Mouse (Mus musculus) gastrocnemius, postnatal 14 days (tissue): ENCODE results near the gene Ttc6. TPM values are rescaled to one million over a fixed set of nuclear protein-coding genes. Genes with fewer than 3 reads are reported as not detected.

Source experiments
- DNase-seq: peaks from one replicate; pipeline ENCODE4 v3.0.0; 2021; ENCODE audit warnings: mixed read lengths
- intact Hi-C: fragments of 180-260 bp; cut with DNase I; formaldehyde crosslinking; loops from one replicate; pipeline ENCODE4 v1.15.1; 2025; ENCODE audit warnings: low total_unique reads
- total RNA-seq, 2 experiments: library from RNA; stranded (reverse); gene quantifications; 2 replicates each; pipeline ENCODE4 v1.2.3; 2021

Ttc6 gene
- total RNA-seq, 2 experiments from 2014 or later: not detected

- DNase-seq: no peak
- intact Hi-C loops: loop anchor here (5.0 kb wide), 1 partner anchor 263 kb away; no protein-coding TSS in a partner anchor
These were observed 19.1 kb upstream of the Ttc6 start for GRCm38 (mm10) chr12:57544641-57545370.

- intact Hi-C loops: loop anchor here (5.0 kb wide), 1 partner anchor 263 kb away; no protein-coding TSS in a partner anchor
- no peak for DNase-seq
These were observed 18.3 kb upstream of the Ttc6 start for GRCm38 (mm10) chr12:57545371-57546241.

GRCm38 (mm10) chr12:57546415-57547201, 17.3 kb upstream of the Ttc6 start, which contains the start of gene Foxa1:
Gene Foxa1 (minus strand): TSS chr12:57546916.
- intact Hi-C loops: loop anchor here (5.0 kb wide), 1 partner anchor 264 kb away; no protein-coding TSS in a partner anchor
- no peak for DNase-seq

- DNase-seq: no peak
- intact Hi-C loops: loop anchor here (5.0 kb wide), 1 partner anchor 266 kb away; no protein-coding TSS in a partner anchor
These were observed 16.0 kb upstream of the Ttc6 start for GRCm38 (mm10) chr12:57547890-57548289.

- intact Hi-C loops: loop anchor here (5.0 kb wide), 1 partner anchor 266 kb away; no protein-coding TSS in a partner anchor
- DNase-seq: no peak
These were observed 15.4 kb upstream of the Ttc6 start for GRCm38 (mm10) chr12:57548352-57548980.

GRCm38 (mm10) chr12:57548981-57549666, 14.8 kb upstream of the Ttc6 start:
- no peak for DNase-seq
- intact Hi-C loops: loop anchor here (5.0 kb wide), 1 partner anchor 267 kb away; no protein-coding TSS in a partner anchor

- intact Hi-C loops: loop anchor here (5.0 kb wide), 1 partner anchor 267 kb away; no protein-coding TSS in a partner anchor
- no peak for DNase-seq
These were observed 14.2 kb upstream of the Ttc6 start for GRCm38 (mm10) chr12:57549667-57550160.

- intact Hi-C loops: no loop called here
- DNase-seq: no peak
These were observed 13.6 kb upstream of the Ttc6 start for GRCm38 (mm10) chr12:57550181-57550808.

- DNase-seq: no peak
- intact Hi-C loops: no loop called here
These were observed 13.0 kb upstream of the Ttc6 start for GRCm38 (mm10) chr12:57550881-57551280.

- DNase-seq: no peak
- intact Hi-C loops: no loop called here
These were observed 11.6 kb upstream of the Ttc6 start for GRCm38 (mm10) chr12:57552286-57552685.

- intact Hi-C loops: no loop called here
- no peak for DNase-seq
These were observed 9.8 kb upstream of the Ttc6 start for GRCm38 (mm10) chr12:57554091-57554490.

GRCm38 (mm10) chr12:57571773-57572172, 7.9 kb downstream of the Ttc6 start:
- intact Hi-C loops: no loop called here
- DNase-seq: no peak

GRCm38 (mm10) chr12:57572415-57572814, 8.5 kb downstream of the Ttc6 start:
- DNase-seq: no peak
- intact Hi-C loops: no loop called here

- peak; percentile 10 for DNase-seq
- intact Hi-C loops: no loop called here
These were observed 12.2 kb downstream of the Ttc6 start for GRCm38 (mm10) chr12:57575931-57576628.

- no peak for DNase-seq
- intact Hi-C loops: no loop called here
These were observed 43.7 kb downstream of the Ttc6 start for GRCm38 (mm10) chr12:57607624-57608023.

- DNase-seq: no peak
- intact Hi-C loops: no loop called here
These were observed 51.2 kb downstream of the Ttc6 start for GRCm38 (mm10) chr12:57615137-57615536.

GRCm38 (mm10) chr12:57622030-57622429, 58.1 kb downstream of the Ttc6 start:
- DNase-seq: no peak
- intact Hi-C loops: no loop called here
